Comparison of ENCODE assay signal across 12 mouse cellular contexts in genomic region chr8:57319092-57319980, GRCm38 (mm10). TPM values are rescaled to one million over a fixed set of nuclear protein-coding genes. Genes with fewer than 3 reads are reported as not detected.
DNase-seq lines count a peak whose midpoint lies in the region; ATAC-seq and TF ChIP-seq lines count a peak whose summit lies in the region.
"Had no signal": no experiment of that assay in that cellular context is flagged by ENCODE, and none has a peak within 500 bp of the region (broad histone marks: within the 10 kb centered on the region; RNA-seq: fewer than 3 reads in every experiment).

No protein-coding gene starts in this region.

- no peak overlapping the region for H3K4me2 ChIP-seq in forebrain, postnatal 0 days (ENCODE audit: low read depth)
- H3K4me2 ChIP-seq in forebrain, embryonic 16.5 days (ENCODE audit: low read length), result no peak overlapping the region
- H3K4me2 ChIP-seq in neural tube, embryonic 15.5 days, result no peak overlapping the region
- peak overlapping the region; percentile 22 for H3K4me2 ChIP-seq in liver, embryonic 12.5 days

- ATAC-seq in forebrain, postnatal 0 days, result no peak
- ATAC-seq in forebrain, embryonic 16.5 days, result no peak
- ATAC-seq in neural tube, embryonic 15.5 days (ENCODE audit: low FRiP score), result no peak
- no peak for ATAC-seq in liver, embryonic 12.5 days

- 2% methylated on average over 17 of the region's 17 CpGs for WGBS in forebrain, postnatal 0 days
- WGBS in forebrain, embryonic 16.5 days, result 2% methylated on average over 17 of the region's 17 CpGs
- 2% methylated on average over 17 of the region's 17 CpGs for WGBS in neural tube, embryonic 15.5 days
- 6% methylated on average over 17 of the region's 17 CpGs for WGBS in liver, embryonic 12.5 days (ENCODE audit: insufficient replicate concordance)

- H3K36me3 ChIP-seq in forebrain, postnatal 0 days (ENCODE audit: insufficient read depth), result no peaks in the 10 kb centered on the region
- no peaks in the 10 kb centered on the region for H3K36me3 ChIP-seq in forebrain, embryonic 16.5 days (ENCODE audit: control insufficient read depth, insufficient read depth)
- H3K36me3 ChIP-seq in neural tube, embryonic 15.5 days, result no peaks in the 10 kb centered on the region
- no peaks in the 10 kb centered on the region for H3K36me3 ChIP-seq in liver, embryonic 12.5 days

- no peak overlapping the region for H3K9ac ChIP-seq in forebrain, postnatal 0 days
- no peak overlapping the region for H3K9ac ChIP-seq in forebrain, embryonic 16.5 days (replicated peaks; ENCODE audit: low read depth, low read length)
- H3K9ac ChIP-seq in neural tube, embryonic 15.5 days (replicated peaks), result no peak overlapping the region
- H3K9ac ChIP-seq in liver, embryonic 12.5 days, result 0 out of 2 replicates have a peak overlapping the region, but pooled peaks have one; percentile 3

- H3K27me3 ChIP-seq in forebrain, postnatal 0 days (ENCODE audit: insufficient read depth, low read length), result peaks cover 90% of the 10 kb centered on the region
- peaks cover 72% of the 10 kb centered on the region for H3K27me3 ChIP-seq in forebrain, embryonic 16.5 days (replicated peaks; ENCODE audit: control insufficient read depth, insufficient read depth, low read length)
- peaks cover 90% of the 10 kb centered on the region for H3K27me3 ChIP-seq in neural tube, embryonic 15.5 days (replicated peaks)
- H3K27me3 ChIP-seq in liver, embryonic 12.5 days (replicated peaks), result peaks cover 94% of the 10 kb centered on the region

- H3K9me3 ChIP-seq in forebrain, postnatal 0 days (ENCODE audit: low read length), result no peaks in the 10 kb centered on the region
- H3K9me3 ChIP-seq in forebrain, embryonic 16.5 days (ENCODE audit: control insufficient read depth, low read length), result no peaks in the 10 kb centered on the region
- no peaks in the 10 kb centered on the region for H3K9me3 ChIP-seq in neural tube, embryonic 15.5 days (replicated peaks)
- H3K9me3 ChIP-seq in liver, embryonic 12.5 days (replicated peaks), result no peaks in the 10 kb centered on the region

- no peak overlapping the region for H3K4me3 ChIP-seq in forebrain, postnatal 0 days (ENCODE audit: low read depth, low read length)
- no peak overlapping the region for H3K4me3 ChIP-seq in forebrain, embryonic 16.5 days (replicated peaks; ENCODE audit: low read length)
- no peak overlapping the region for H3K4me3 ChIP-seq in neural tube, embryonic 15.5 days (replicated peaks)
- peak overlapping the region; percentile 51 for H3K4me3 ChIP-seq in liver, embryonic 12.5 days

- no peak overlapping the region for H3K27ac ChIP-seq in forebrain, postnatal 0 days (ENCODE audit: low read depth, low read length)
- H3K27ac ChIP-seq in forebrain, embryonic 16.5 days (ENCODE audit: low read length), result no peak overlapping the region
- no peak overlapping the region for H3K27ac ChIP-seq in neural tube, embryonic 15.5 days (replicated peaks)
- H3K27ac ChIP-seq in liver, embryonic 12.5 days, result no peak overlapping the region

- H3K4me1 ChIP-seq in forebrain, postnatal 0 days (ENCODE audit: insufficient read depth), result no peaks in the 10 kb centered on the region
- peaks cover 15% of the 10 kb centered on the region for H3K4me1 ChIP-seq in forebrain, embryonic 16.5 days (replicated peaks; ENCODE audit: control insufficient read depth, insufficient read depth, low read length)
- peaks cover 16% of the 10 kb centered on the region for H3K4me1 ChIP-seq in neural tube, embryonic 15.5 days
- H3K4me1 ChIP-seq in liver, embryonic 12.5 days, result no peaks in the 10 kb centered on the region

- no peak for TF ChIP-seq CTCF in forebrain, postnatal 0 days (IDR thresholded peaks at IDR 0.05; ENCODE audit: low read depth)

- peak; percentile 2 for DNase-seq in forebrain, postnatal 0 days
- DNase-seq in neural tube, embryonic 10.5 days (ENCODE audit: extremely low spot score, low spot score), result peak; percentile 68
- no peak for DNase-seq in gastrocnemius, adult 18-20 months (ENCODE audit: low spot score)
- no peak for DNase-seq in thymus, postnatal 10 days (ENCODE audit: low spot score in 2 of 2)
- DNase-seq in layer of hippocampus, adult 11-12 months (ENCODE audit: low spot score), result no peak
- DNase-seq: cerebellum, adult 11-12 months had no signal

RNA-seq across cellular contexts. Expression of gene Hand2, which starts 1.4 kb away (rescaled TPM):
- not detected in 2 replicates for total RNA-seq in forebrain, postnatal 0 days (2014; rRNA removed)
- polyA plus RNA-seq in forebrain, postnatal 0 days (2015; fragmentation: Nextera tagmentation; extraction: Ambion mirVana), result not detected in 2 replicates
- not detected in 2 replicates for polyA plus RNA-seq in forebrain, embryonic 16.5 days (2015; fragmentation: Nextera tagmentation; extraction: Ambion mirVana)
- polyA plus RNA-seq in neural tube, embryonic 15.5 days (2015; fragmentation: Nextera tagmentation; extraction: Ambion mirVana), result 1.0 TPM in 1 of 2 replicates, not detected in the other
- 2.5 and 2.6 TPM in 2 replicates for polyA plus RNA-seq in liver, embryonic 12.5 days (2016; fragmentation: Nextera tagmentation; extraction: Ambion mirVana)
- not detected for total RNA-seq in gastrocnemius, adult 18-20 months (2021)
- total RNA-seq: granulocyte monocyte progenitor cell, adult 5-6 weeks; left cerebral cortex, postnatal 10 days had no signal
- polyA plus RNA-seq: neural tube, embryonic 14.5 days had no signal

Comparison
In these comparisons a context has a peak if more than half of its experiments do, and no peak if none do; other contexts are left out.
1. DNase-seq: peak in forebrain, postnatal 0 days (single experiment) and neural tube, embryonic 10.5 days (single experiment); none in gastrocnemius, adult 18-20 months (single experiment), thymus, postnatal 10 days (0 of 2) and layer of hippocampus, adult 11-12 months (single experiment).